Mouse (Mus musculus) midbrain, embryonic 11.5 days (tissue): ENCODE data around the gene Scarb2. TPM values are rescaled to one million over a fixed set of nuclear protein-coding genes. Genes with fewer than 3 reads are reported as not detected.

ENCODE experiments used
- ATAC-seq: fragments of 200-750 bp; cut with Nextera tagmentation; 2 replicates; pipeline ENCODE4 v1.8.0; 2017; ENCODE audit warnings: moderate TSS enrichment, moderate library complexity; ENCODE audit not compliant: low FRiP score
- DNase-seq: peaks from one replicate; pipeline ENCODE4 v3.0.0; 2015; ENCODE audit warnings: low spot score; ENCODE audit errors: missing footprints
- H3K27ac ChIP-seq: fragments of 300-500 bp; sonication (generic); 2 replicates; pipeline ENCODE4 v1.5.1; 2014; ENCODE audit warnings: low read depth, low read length
- H3K27me3 ChIP-seq: fragments of 300-500 bp; sonication (generic); 2 replicates; pipeline ENCODE4 v1.6.1; 2014; ENCODE audit warnings: mild to moderate bottlenecking, low read length, moderate library complexity, mixed read lengths; ENCODE audit not compliant: control insufficient read depth, insufficient read depth
- H3K36me3 ChIP-seq: fragments of 300-500 bp; sonication (generic); 2 replicates; pipeline ENCODE4 v1.6.1; 2014; ENCODE audit warnings: mild to moderate bottlenecking, low read length, moderate library complexity, mixed read lengths; ENCODE audit not compliant: control insufficient read depth, insufficient read depth
- H3K4me1 ChIP-seq: fragments of 300-500 bp; sonication (generic); 2 replicates; pipeline ENCODE4 v1.6.1; 2014; ENCODE audit warnings: low read length; ENCODE audit not compliant: control insufficient read depth, insufficient read depth
- H3K4me2 ChIP-seq: fragments of 300-500 bp; sonication (generic); 2 replicates; pipeline ENCODE4 v1.6.1; 2014; ENCODE audit warnings: mild to moderate bottlenecking, moderate library complexity
- H3K4me3 ChIP-seq: fragments of 300-500 bp; sonication (generic); 2 replicates; pipeline ENCODE4 v1.5.1; 2014; ENCODE audit warnings: low read depth, low read length
- H3K9ac ChIP-seq: fragments of 300-500 bp; sonication (generic); 2 replicates; pipeline ENCODE4 v1.6.1; 2014; ENCODE audit warnings: low read length
- H3K9me3 ChIP-seq: fragments of 300-500 bp; sonication (generic); 2 replicates; pipeline ENCODE4 v1.6.1; 2016; ENCODE audit warnings: low read length; ENCODE audit not compliant: control insufficient read depth
- WGBS: fragments of 180-500 bp; shearing (Covaris S2); extraction: QIAGEN DNeasy Blood & Tissue Kit; methylation state at CpG from one replicate; pipeline ENCODE4 v1.1.7; 2014; 5-methylcytosine and 5-hydroxymethylcytosine counted together
- polyA plus RNA-seq: library from polyadenylated mRNA; unstranded; fragments of >200 nt; fragmentation: Nextera tagmentation; extraction: Ambion mirVana; gene quantifications from 2 replicates; pipeline ENCODE4 v1.2.1, GENCODE M21; 2014

Scarb2 gene
- polyA plus RNA-seq, 1 experiment from 2014 or later = 11.2 TPM

DNA sequence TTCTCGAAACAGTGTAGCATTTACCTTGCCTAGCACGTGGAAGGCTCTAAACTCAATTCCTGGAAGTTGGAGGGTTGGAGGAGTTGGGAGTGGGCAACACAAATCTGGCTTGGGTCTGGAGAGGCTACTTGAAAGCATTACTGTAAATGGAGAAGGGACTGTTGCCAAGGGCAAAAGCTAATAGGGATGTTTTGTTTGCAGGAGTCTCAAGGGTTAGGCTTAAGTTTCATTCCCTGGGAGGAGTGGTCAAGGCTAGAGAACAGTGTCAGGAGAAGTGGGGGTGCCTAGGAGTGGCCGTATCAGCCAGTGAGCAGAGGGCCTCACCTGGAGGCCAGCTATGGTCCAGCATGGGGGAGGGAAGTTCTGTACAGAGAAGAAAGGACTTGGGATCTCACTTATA, 18.2 kb downstream of the Scarb2 start:
- 84% methylated on average over 3 of the region's 3 CpGs for WGBS
- no peak overlapping the region for H3K4me2 ChIP-seq
- H3K27me3 ChIP-seq = no peaks in the 10 kb centered on the region
- no peak overlapping the region for H3K4me3 ChIP-seq
- no peaks in the 10 kb centered on the region for H3K9me3 ChIP-seq
- no peak for ATAC-seq
- DNase-seq = no peak
- H3K36me3 ChIP-seq = peaks cover 7% of the 10 kb centered on the region
- H3K4me1 ChIP-seq = no peaks in the 10 kb centered on the region
- no peak overlapping the region for H3K27ac ChIP-seq
- H3K9ac ChIP-seq = no peak overlapping the region

DNA sequence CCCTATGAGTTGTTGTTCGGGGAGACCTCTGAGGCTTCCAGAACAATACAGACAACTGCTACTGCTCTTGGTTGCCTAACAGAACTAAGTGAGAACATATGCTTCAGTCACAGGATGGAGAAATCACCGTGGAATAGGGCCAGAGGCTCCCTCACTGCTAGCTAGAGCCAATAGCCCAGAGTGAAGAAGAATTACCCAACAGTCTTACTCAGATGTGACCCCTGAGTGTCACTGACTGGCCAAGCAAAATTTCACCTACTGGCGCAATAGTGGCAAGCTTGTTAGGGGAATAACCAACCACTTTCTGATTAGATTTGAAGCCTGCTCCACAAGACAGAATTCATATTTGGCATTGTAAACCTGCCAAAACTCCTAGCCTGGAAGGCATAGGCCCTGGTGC, 19.9 kb downstream of the Scarb2 start:
- no peak for ATAC-seq
- Histone ChIP-seq H3K9me3 (no peaks in the 10 kb centered on the region), H3K36me3 (peaks cover 12% of the 10 kb centered on the region), H3K9ac (no peak overlapping the region), H3K27ac (no peak overlapping the region), H3K27me3 (no peaks in the 10 kb centered on the region), H3K4me2 (no peak overlapping the region), H3K4me3 (no peak overlapping the region), H3K4me1 (no peaks in the 10 kb centered on the region)
- WGBS = 86% methylated on average over 3 of the region's 3 CpGs
- no peak for DNase-seq

DNA sequence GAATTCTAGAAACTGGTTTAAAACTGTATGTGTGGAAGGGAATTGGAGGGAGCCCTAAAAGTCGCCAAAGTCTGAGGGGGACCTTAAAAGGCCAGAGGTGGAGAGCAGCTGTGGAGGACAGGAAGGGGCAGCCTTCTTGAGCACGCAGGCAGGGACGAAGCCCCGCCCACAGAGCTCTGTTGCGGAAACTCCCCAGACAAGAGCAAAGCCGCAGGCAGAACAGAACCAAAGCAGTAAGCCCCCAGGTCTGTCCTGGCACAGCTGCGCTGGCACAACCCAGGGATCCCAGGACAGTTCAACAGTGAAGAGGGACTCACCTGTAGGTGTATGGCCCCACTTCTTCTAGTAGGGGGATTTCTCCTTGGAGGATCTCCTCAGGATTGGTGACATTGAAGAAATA, 21.8 kb downstream of the Scarb2 start:
- Histone ChIP-seq H3K4me3 (no peak overlapping the region), H3K4me1 (no peaks in the 10 kb centered on the region), H3K9ac (no peak overlapping the region), H3K4me2 (no peak overlapping the region), H3K27me3 (no peaks in the 10 kb centered on the region), H3K36me3 (peaks cover 12% of the 10 kb centered on the region), H3K9me3 (no peaks in the 10 kb centered on the region), H3K27ac (no peak overlapping the region)
- WGBS = 76% methylated on average over 7 of the region's 7 CpGs
- no peak for DNase-seq
- ATAC-seq = no peak

DNA sequence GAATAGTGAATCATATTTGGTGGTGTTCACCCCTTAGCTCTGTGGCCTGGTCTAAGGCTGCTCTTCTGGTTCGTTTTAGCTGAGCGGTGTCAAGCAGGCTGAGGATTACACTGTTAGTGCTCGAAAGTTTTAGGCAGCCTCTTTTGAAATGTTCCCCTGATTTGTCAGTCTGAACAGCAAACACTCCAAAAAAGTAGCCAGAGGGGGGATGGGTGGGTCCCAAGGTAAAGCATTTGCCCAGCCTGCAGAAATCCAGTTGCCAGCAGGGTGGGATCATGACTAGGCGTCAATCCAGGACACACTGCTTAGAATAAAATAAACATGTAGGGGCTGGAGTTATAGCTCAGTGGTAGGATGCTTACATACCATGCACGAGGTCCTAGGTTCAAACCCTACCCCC, 33.8 kb downstream of the Scarb2 start:
- H3K4me1 ChIP-seq = no peaks in the 10 kb centered on the region
- no peak overlapping the region for H3K9ac ChIP-seq
- H3K36me3 ChIP-seq = no peaks in the 10 kb centered on the region
- DNase-seq = no peak
- no peak overlapping the region for H3K4me3 ChIP-seq
- H3K27ac ChIP-seq = no peak overlapping the region
- no peak for ATAC-seq
- 87% methylated on average over 5 of the region's 5 CpGs for WGBS
- no peaks in the 10 kb centered on the region for H3K9me3 ChIP-seq
- no peak overlapping the region for H3K4me2 ChIP-seq
- no peaks in the 10 kb centered on the region for H3K27me3 ChIP-seq

DNA sequence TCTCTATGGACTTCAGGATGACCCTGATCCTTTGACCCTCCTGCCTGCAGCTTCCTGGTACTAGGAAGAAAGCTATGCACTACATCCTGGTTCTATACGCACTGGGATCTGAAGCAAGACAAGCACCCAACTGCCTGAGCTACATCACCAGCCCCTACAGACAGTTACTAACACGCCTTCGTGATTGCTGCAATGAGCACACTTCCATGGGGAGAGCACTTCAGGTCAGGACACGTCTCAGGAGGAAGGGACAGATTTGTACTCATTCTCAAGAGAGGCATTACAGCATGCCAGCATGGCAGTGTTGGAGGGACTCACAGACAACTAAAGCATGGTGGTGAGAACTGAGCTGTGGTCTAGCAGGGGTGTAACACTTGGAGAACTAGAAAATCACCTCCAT, 35.1 kb downstream of the Scarb2 start:
- ATAC-seq = no peak

DNA sequence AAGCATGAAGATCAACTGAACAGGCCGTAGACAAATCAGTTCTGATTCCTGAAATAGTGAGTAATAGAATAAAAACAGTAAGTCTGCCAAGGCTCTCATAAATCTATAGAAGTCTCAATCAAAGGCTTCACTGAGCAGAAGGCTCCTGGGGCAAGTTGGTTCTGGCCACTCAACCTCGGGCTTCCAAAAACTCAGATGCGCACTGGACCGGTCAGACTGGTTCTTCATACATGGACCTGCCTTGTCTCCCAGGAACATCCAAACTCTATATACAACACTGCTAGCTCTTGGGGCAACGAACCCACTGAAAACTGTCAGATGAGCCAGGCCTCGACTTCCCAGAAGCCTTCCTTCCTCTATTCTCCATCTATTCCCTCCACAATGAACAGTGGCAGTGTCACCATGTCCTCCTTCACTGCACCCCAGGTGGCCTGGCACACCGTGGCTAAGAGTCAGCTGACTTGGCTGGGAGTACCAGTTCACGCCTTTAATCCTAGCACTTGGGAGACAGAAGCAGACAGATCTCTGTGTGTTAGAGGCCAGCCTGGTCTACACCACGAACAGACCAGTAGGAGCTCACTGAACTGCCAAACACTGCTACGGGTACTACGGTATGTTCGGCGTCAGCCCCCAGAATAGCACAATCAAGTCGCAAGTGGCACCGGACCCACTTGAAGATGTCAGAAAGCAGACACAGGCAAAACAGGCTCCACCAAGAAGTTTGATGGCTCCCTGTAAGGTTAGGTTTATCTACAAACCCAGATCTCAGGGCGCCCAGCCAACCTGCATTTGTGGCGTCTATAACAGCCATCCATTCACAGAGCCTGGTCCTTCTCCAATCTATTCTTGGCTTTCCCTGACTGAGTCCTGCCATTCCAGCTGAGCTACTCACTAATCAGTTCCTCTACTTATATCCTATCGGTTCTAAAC, 37.2 kb downstream of the Scarb2 start:
- DNase-seq = no peak
- Histone ChIP-seq H3K36me3 (no peaks in the 10 kb centered on the region), H3K4me2 (no peak overlapping the region), H3K4me1 (no peaks in the 10 kb centered on the region), H3K4me3 (no peak overlapping the region), H3K27me3 (no peaks in the 10 kb centered on the region), H3K27ac (no peak overlapping the region), H3K9me3 (no peaks in the 10 kb centered on the region), H3K9ac (no peak overlapping the region)
- ATAC-seq = no peak
- 93% methylated on average over 18 of the region's 18 CpGs for WGBS

More for the DNA sequence above, 35.1 kb downstream of the Scarb2 start:
- Histone ChIP-seq H3K4me3 (no peak overlapping the region), H3K9me3 (no peaks in the 10 kb centered on the region), H3K27me3 (no peaks in the 10 kb centered on the region), H3K36me3 (no peaks in the 10 kb centered on the region), H3K4me1 (no peaks in the 10 kb centered on the region), H3K4me2 (no peak overlapping the region), H3K27ac (no peak overlapping the region), H3K9ac (no peak overlapping the region)
- DNase-seq = no peak
- 91% methylated on average over 4 of the region's 4 CpGs for WGBS

DNA sequence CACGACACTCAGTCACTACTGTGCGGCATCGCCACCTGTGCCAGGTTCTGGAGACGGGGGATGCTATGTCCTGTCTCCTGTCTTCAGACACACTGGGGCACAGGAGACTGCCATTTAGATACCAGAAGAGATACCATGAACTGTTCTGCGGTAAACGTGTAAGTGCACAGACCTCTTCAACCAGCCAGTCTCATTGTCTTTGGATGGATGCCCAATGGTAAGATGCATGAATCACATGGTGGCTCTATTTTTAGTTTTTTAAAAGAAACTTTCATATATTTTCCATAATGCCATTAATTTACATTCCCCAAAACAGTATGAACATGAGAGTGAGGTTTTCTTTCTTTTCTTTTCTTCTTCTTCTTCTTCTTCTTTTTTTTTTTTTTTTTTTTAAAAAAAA, 38.4 kb downstream of the Scarb2 start:
- DNase-seq (no peak), ATAC-seq (no peak)
- Histone ChIP-seq H3K4me1 (no peaks in the 10 kb centered on the region), H3K27me3 (no peaks in the 10 kb centered on the region), H3K9ac (no peak overlapping the region), H3K27ac (no peak overlapping the region), H3K4me3 (no peak overlapping the region), H3K9me3 (no peaks in the 10 kb centered on the region), H3K4me2 (no peak overlapping the region), H3K36me3 (no peaks in the 10 kb centered on the region)
- WGBS = 93% methylated on average over 6 of the region's 6 CpGs

DNA sequence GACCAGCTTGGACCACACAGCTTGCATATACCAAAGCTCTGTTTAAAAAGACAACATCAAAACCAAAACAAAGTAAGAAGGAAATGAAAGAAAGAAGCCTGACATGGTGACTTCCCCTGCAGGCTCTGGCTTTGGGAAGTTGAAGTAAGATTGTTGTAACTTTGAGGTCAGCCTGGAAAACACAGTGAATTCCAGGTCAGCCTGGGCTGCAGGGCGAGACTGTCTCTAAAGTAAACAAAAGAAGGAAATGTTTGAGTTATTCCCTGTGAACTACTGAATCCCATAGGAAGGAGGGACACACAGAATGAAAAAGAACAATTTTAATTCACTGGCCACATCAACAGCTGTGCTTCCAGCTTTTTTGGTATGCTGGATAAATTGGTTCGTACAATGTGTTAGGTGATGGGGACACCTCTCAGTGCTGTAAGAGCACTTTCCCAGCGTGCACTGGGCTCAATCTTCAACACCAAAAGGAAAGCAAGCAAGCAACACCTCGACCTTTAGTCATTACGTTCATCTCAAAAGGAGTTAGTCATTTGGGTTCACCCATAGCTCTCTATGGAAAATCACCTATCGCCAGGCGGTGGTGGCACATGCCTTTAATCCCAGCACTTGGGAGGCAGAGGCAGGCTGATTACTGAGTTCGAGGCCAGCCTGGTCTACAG, 39.4 kb downstream of the Scarb2 start:
- Histone ChIP-seq H3K36me3 (no peaks in the 10 kb centered on the region), H3K4me1 (no peaks in the 10 kb centered on the region), H3K4me3 (no peak overlapping the region), H3K27ac (no peak overlapping the region), H3K4me2 (no peak overlapping the region), H3K27me3 (no peaks in the 10 kb centered on the region), H3K9me3 (no peaks in the 10 kb centered on the region), H3K9ac (no peak overlapping the region)
- ATAC-seq = no peak
- DNase-seq = no peak
- WGBS = 80% methylated on average over 8 of the region's 8 CpGs

DNA sequence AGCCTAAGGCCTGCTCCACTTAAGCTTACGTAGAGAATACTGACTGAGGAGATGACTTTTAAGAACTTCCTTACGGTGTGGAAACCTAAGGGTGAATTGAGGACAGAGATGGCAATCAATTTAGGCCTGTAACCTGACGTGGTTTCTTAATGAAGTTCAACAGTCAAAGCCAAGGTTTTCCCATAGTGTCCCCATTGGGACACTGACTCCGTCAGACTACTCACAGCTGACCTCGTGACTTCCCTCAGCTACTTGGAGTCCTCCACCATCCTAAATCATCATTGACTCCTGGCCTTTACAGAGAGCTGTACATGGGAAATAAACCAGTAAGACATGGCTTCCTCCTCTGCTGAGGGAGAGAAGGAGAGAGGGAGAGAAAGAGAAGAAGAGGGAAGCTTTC, 41.1 kb downstream of the Scarb2 start:
- Histone ChIP-seq H3K4me2 (no peak overlapping the region), H3K9ac (no peak overlapping the region), H3K27ac (no peak overlapping the region), H3K4me3 (no peak overlapping the region), H3K27me3 (no peaks in the 10 kb centered on the region), H3K36me3 (no peaks in the 10 kb centered on the region), H3K4me1 (no peaks in the 10 kb centered on the region), H3K9me3 (no peaks in the 10 kb centered on the region)
- 91% methylated on average over 5 of the region's 5 CpGs for WGBS
- ATAC-seq (no peak), DNase-seq (no peak)
